Mouse (Mus musculus): ENCODE data around the gene Zfp518b.

The Zfp518b gene

DNA sequence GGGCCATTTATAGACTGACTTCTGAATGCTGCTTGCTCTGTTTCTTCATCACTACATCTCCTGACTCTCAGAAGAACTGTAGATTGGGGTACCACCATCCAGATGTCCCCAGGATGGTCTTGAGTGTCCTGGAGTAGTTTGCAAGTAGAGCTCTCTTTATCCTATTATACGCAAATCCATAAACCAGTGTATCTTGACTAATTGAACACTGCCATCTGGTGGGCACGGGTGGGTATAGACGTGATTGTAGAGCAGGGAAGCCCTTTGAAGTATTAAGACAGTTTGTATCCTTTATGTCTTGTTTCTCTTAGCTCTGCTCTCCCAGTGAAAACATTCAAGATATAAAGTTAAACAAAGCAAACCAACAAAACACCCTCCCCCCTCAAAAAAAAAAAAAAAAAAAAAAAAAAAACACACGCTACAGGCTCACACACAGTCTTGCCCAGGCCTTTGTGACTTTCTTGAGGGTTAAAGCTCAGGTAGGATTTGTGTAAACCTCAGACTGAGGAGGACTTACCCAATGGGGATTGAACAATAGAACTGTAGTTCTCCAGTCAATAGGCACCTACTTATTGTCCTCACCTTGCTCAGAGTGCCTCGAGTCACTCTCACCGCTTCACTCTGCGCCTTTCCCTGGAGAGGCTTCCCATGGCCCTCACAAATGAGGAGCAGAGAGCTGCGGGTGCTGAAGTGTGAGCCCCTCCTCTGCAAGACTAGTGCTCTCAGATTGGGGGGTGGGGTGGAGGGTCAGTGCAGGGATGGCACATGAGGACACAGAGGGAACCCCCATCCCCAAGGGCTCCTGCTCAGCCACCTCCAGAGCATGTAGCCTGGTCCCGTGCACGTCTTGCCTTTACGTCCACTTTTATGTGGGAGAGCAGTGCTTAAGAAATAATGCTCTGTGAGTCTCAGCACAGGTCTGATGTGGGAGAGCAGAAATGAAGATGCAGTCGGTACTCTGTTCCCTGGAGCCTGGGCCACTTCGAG, 51.9 kb downstream of the Zfp518b start:
- DNase-seq = peak; percentile 82

DNA sequence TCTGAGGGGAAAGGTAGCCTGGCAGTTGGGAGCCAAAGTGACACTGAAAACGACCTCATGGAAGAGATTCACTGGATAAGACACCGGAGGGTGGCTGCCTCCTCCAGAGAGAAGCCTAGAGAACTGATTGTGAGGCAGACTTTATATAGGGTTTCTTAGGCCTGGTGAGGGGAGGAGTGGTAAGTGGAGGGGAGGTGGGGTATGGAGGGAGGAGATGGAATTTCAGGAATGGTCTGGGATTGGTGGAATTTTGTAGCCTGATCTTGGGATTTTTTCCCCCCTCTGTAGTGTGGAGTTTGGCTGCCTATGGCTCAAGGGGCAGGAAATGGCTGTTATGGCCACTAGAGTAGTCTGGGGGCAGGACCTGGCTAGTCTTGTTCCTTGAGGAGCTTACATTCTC, 56.6 kb downstream of the Zfp518b start:
- no peak for DNase-seq

DNA sequence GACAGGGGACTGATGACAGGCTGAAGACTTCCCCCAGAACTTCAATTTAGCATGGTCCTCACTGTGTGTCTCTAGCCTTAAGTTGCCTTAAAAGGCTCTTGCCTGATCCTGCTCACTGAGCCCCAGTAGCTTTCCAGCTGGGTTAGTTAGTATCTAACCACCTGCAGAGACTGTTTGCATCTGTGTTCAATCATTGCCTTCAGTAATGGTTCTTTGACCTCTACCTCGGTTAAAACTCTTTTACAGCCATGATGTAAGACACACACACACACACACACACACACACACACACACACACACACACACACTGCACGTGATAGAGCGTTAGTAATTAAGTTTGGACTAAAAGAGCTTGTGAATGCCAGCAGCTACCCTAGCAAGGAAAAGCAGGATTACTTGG, 57.7 kb downstream of the Zfp518b start:
- DNase-seq = no peak

DNA sequence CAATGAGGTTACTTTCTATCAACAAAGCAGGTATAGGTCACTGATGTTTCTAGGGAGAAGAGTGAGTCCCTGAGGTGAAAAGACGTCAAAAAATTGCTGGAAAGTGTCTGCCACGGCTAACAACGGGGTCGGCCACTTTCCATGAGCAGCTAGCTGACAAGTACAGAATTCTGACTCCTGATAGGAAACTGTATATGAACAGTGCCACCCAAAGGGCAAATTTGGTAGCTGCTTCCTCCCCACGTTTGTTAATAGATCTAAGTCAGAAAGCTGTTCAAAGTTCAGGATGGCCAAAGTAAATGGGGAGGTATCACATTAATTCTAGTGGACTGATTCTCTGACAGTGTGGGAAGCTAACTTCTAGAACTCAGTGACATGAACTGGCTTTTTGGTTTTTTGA, 63.8 kb downstream of the Zfp518b start:
- peak; percentile 41 for DNase-seq

DNA sequence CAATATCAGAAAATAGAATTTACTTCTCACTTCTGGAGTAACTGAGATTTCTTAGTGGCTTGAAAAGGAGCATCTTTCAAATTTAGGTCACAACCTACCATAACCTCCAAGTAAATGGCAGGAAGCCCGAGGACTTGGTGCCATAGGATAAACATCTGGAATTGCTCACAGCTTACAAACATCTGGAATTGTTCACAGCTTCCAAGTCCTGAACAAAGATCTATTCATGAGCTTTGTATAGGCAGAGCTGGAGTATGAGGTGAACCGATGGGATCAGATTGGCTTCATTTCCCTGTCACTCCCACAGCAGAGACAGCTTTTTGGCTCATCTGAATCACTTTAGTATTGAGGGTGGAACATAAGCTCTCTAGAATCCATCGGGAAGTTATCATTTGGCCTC, 65.7 kb downstream of the Zfp518b start:
- DNase-seq = no peak

Data from thymus, postnatal 4 days (tissue).